Comparison of ENCODE assay signal across 9 mouse cellular contexts in the genomic region with DNA sequence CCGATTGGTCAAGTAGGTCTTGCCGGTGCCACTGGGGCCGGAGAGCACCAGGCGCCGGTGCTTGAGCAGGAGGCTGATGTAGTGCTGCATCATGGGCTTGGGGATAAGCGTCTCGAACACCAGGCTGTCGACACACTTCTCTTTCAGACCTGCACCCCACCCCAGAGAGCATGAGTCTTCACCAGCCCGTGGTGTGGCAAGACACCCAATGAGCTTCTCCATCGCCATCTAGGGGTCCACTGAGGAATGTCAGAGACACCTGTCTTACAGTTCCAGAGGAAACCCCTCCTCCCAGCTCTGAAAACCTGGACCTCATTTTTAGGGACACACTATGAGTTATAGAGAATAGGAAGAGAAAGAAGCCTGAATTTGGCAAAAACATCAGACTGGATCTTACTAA. TPM values are rescaled to one million over a fixed set of nuclear protein-coding genes. Genes with fewer than 3 reads are reported as not detected.
A peak's percentile ranks its signal among the peaks of the same experiment; 100 is the strongest.
DNase-seq lines count a peak whose midpoint lies in the region; ATAC-seq and TF ChIP-seq lines count a peak whose summit lies in the region.
"Had no signal": no experiment of that assay in that cellular context is flagged by ENCODE, and none has a peak within 500 bp of the region (broad histone marks: within the 10 kb centered on the region; RNA-seq: fewer than 3 reads in every experiment).

No protein-coding gene starts in this region.

- no peak overlapping the region for H3K4me3 ChIP-seq in hindbrain, embryonic 15.5 days
- no peak overlapping the region for H3K4me3 ChIP-seq in hindbrain, embryonic 16.5 days (ENCODE audit: low read length)
- H3K4me3 ChIP-seq in embryonic fibroblast, embryonic 13.5 days (ENCODE audit: insufficient read depth, low read length): no peak overlapping the region
- H3K4me3 ChIP-seq: embryonic facial prominence, embryonic 13.5 days had no signal

- no peak overlapping the region for H3K27ac ChIP-seq in hindbrain, embryonic 15.5 days (replicated peaks)
- H3K27ac ChIP-seq in hindbrain, embryonic 16.5 days (ENCODE audit: low read depth, low read length): no peak overlapping the region
- H3K27ac ChIP-seq in embryonic fibroblast, embryonic 13.5 days (ENCODE audit: insufficient read depth, low read length): no peak overlapping the region
- H3K27ac ChIP-seq: embryonic facial prominence, embryonic 13.5 days had no signal

- no peaks in the 10 kb centered on the region for H3K27me3 ChIP-seq in hindbrain, embryonic 15.5 days
- no peaks in the 10 kb centered on the region for H3K27me3 ChIP-seq in hindbrain, embryonic 16.5 days (replicated peaks; ENCODE audit: control insufficient read depth, insufficient read depth, low read length)
- H3K27me3 ChIP-seq: embryonic facial prominence, embryonic 13.5 days had no signal

- TF ChIP-seq POLR2A in embryonic fibroblast, embryonic 13.5 days (IDR thresholded peaks at IDR 0.05; ENCODE audit: low read depth, low read length): no peak

- no peaks in the 10 kb centered on the region for H3K4me1 ChIP-seq in hindbrain, embryonic 15.5 days (replicated peaks)
- no peaks in the 10 kb centered on the region for H3K4me1 ChIP-seq in hindbrain, embryonic 16.5 days (ENCODE audit: control insufficient read depth, insufficient read depth, low read depth, low read length)
- H3K4me1 ChIP-seq in embryonic fibroblast, embryonic 13.5 days (ENCODE audit: control insufficient read depth, insufficient read depth, low read length): no peaks in the 10 kb centered on the region
- H3K4me1 ChIP-seq: embryonic facial prominence, embryonic 13.5 days had no signal

- peak; percentile 18; the same call in 1 of the 2 replicates for TF ChIP-seq CTCF in embryonic fibroblast, embryonic 13.5 days (IDR thresholded peaks at IDR 0.05; ENCODE audit: borderline replicate concordance, insufficient read depth, low read length)

- WGBS in hindbrain, embryonic 15.5 days: 80% methylated on average over 10 of the region's 10 CpGs
- 80% methylated on average over 10 of the region's 10 CpGs for WGBS in hindbrain, embryonic 16.5 days

- H3K4me2 ChIP-seq in hindbrain, embryonic 15.5 days: no peak overlapping the region
- H3K4me2 ChIP-seq in hindbrain, embryonic 16.5 days (ENCODE audit: low read length): no peak overlapping the region
- H3K4me2 ChIP-seq: embryonic facial prominence, embryonic 13.5 days had no signal

- peak; percentile 27 for DNase-seq in 3134 (ENCODE audit: extremely low read depth, insufficient read length, low spot score)
- DNase-seq in CD4-positive helper T cell, adult 2 months (ENCODE audit: low read depth, low spot score): peak; percentile 21
- DNase-seq in retina, embryonic 14.5 days (ENCODE audit: low spot score): peak; percentile 74
- no peak for DNase-seq in layer of hippocampus, adult 8-10 months (ENCODE audit: low spot score in 2 of 2)
- DNase-seq in testis, postnatal 10 days (ENCODE audit: low spot score): no peak

- H3K9ac ChIP-seq in hindbrain, embryonic 15.5 days: no peak overlapping the region
- no peak overlapping the region for H3K9ac ChIP-seq in hindbrain, embryonic 16.5 days (ENCODE audit: low read depth, low read length)
- H3K9ac ChIP-seq: embryonic facial prominence, embryonic 13.5 days had no signal

- H3K9me3 ChIP-seq in hindbrain, embryonic 15.5 days: no peaks in the 10 kb centered on the region
- no peaks in the 10 kb centered on the region for H3K9me3 ChIP-seq in hindbrain, embryonic 16.5 days (ENCODE audit: control insufficient read depth, low read length)
- H3K9me3 ChIP-seq: embryonic facial prominence, embryonic 13.5 days had no signal

- ATAC-seq in hindbrain, embryonic 15.5 days (ENCODE audit: low FRiP score, low read depth): 0 out of 2 replicates have a peak, but pooled peaks have one; percentile 8
- no peak for ATAC-seq in hindbrain, embryonic 16.5 days

- H3K36me3 ChIP-seq in hindbrain, embryonic 15.5 days: peaks cover 83% of the 10 kb centered on the region
- peaks cover 61% of the 10 kb centered on the region for H3K36me3 ChIP-seq in hindbrain, embryonic 16.5 days (ENCODE audit: control insufficient read depth, insufficient read depth, low read length)

RNA-seq across cellular contexts. Expression of gene Ipo9, which starts 22.0 kb away (rescaled TPM):
- polyA plus RNA-seq in hindbrain, embryonic 15.5 days (2015; fragmentation: Nextera tagmentation; extraction: Ambion mirVana): 109 and 118 TPM in 2 replicates
- 102 and 109 TPM in 2 replicates for polyA plus RNA-seq in hindbrain, embryonic 16.5 days (2015; fragmentation: Nextera tagmentation; extraction: Ambion mirVana)
- 174 and 187 TPM in 2 replicates for polyA plus RNA-seq in embryonic fibroblast, embryonic 13.5 days (2011; ENCODE audit: insufficient read length, low read depth, missing spikeins)
- 100 to 1,000 TPM; 129 to 175 (median 174) TPM for total RNA-seq in layer of hippocampus, adult 8-10 months (2022)

Comparison
In these comparisons a context has a peak if more than half of its experiments do, and no peak if none do; other contexts are left out.
1. DNase-seq: peak in 3134 (single experiment), CD4-positive helper T cell, adult 2 months (single experiment) and retina, embryonic 14.5 days (single experiment); none in layer of hippocampus, adult 8-10 months (0 of 2) and testis, postnatal 10 days (single experiment).